Mouse (Mus musculus): ENCODE data around the gene Stim1.

The Stim1 gene

DNA sequence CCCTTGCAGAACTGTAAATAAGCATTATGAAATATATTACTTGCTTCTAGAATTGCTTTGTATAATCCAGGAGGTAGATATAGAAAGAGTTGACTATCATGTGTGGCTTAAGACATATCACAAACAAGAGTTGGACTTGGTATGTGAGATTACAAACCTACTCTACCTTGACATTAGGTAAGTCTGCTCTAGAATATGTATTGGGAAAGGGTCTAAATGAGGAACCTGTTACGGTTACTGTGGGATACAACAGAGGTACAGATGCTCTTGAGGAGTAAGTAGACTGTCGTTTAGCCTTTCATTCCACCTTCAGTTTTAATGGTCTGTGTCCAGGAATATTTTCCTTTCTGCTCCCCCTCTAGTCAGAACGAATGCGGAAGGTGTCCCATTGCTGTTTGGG, 34.9 kb downstream of the Stim1 start:
- DNase-seq (ENCODE audit: low read depth, low spot score) = no peak

- no peak for DNase-seq (ENCODE audit: low read depth, low spot score)
Observed at GRCm38 (mm10) chr7:102305596-102305995, 38.0 kb downstream of the Stim1 start.

DNA sequence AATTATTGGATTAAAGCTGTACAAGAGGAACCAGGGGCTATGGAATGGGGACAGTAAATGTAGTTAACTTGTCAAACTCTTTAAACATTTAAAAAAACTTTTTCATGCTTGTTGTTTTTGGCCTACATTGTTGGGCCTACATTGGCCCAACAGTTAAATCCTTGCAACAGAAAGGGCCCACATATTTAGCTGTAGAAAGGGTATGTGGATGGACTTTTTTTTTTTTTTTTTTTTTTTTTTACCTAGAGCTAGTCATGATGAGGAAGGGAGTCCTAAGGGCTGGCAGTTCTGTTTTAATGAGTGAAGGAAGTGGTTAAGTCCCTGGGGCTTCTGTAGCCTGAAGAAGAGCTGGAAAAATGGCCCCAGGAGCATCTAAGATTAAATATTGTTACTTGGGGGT, 42.7 kb downstream of the Stim1 start:
- no peak for DNase-seq (ENCODE audit: low read depth, low spot score)

GRCm38 (mm10) chr7:102310821-102311220, 43.2 kb downstream of the Stim1 start:
- no peak for DNase-seq (ENCODE audit: low read depth, low spot score)

DNA sequence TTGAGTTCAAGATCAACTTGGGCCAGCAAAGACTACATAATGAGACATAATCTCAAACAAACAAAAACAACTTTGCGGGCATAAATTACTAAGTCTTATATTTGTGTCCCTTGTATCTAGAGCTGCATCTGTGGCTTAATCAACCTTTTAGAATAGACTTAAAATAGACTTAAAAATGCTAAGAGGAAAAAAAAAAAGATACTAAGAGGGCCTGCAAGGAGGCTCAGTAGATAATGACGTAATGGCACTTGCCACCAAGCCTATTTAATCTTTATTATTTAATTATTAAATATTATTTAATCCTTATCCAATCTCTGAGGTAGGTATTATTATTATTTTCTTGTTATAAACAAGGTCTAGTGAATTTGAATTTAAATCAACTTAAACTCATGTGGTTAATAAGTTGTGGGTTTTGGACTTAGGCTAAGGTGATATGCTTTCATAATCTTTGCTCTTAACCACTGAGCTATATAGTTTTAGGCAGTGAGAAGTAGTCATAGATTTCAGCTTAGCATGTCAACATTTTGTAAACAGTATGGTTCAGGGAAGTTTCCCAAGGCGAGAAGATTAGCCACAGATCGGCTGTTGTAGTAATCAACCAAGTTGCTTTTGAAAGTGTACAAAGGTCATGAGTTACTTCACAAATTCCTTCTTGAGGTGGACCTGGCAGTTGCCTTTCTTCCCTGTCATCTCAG, 45.4 kb downstream of the Stim1 start:
- DNase-seq (ENCODE audit: low read depth, low spot score) = no peak

DNA sequence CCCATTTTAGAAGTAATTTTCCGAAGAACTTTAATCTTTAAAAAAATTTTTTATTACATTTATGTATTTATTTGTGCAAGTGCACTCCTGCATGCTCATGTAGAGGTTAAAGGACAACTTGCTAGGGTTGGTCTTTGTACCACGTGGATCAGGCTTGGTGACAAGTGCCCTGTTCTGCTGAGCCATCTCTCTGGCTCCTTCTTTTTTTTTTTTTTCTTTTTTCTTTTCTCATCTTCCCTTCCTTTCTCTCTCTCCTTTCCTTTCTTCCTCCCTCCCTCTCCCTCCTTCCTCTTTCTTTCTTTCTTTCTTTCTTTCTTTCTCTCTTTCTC, 45.9 kb downstream of the Stim1 start:
- DNase-seq (ENCODE audit: low read depth, low spot score) = no peak

DNA sequence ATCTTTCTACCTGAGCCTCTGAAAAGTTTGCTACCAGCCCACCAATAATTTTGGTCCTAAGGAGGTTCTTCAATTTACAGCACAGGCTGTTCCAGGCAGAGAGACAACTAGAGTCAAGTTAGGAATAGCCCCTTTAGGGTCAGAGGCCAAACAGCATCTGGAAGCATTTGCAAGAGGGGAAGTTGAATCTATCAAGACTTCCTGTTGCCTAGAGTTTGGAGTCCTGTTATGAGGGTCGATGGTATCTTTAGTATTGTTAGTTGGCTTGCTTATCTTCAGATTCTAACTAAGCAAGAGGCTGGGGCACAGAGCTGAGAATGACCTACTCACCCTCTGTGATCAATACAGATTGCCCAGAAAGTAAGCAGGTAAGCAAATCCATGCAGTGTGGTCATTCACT, 46.5 kb downstream of the Stim1 start:
- no peak for DNase-seq (ENCODE audit: low read depth, low spot score)

GRCm38 (mm10) chr7:102314908-102315307, 47.3 kb downstream of the Stim1 start:
- DNase-seq (ENCODE audit: low read depth, low spot score) = no peak

DNA sequence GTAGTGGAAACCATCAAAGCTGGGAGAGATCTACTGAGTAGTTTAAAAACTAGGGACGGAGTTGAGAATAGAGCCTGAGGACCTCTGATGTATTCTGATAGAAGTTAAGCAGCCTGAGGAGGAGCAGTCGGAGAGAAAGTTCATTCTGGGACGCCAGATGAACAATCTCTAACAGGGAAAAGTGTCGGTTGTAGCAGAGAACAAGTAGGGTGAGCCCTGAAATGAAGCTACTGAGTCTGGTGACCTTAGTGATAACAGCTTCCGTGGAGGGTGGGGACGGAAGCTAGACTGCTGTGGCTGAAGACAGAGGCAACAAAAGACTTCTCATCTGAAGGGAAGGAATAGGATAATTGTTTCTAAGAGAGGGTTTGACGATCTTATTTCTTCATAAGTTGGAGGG, 47.8 kb downstream of the Stim1 start:
- DNase-seq (ENCODE audit: low read depth, low spot score) = no peak

DNA sequence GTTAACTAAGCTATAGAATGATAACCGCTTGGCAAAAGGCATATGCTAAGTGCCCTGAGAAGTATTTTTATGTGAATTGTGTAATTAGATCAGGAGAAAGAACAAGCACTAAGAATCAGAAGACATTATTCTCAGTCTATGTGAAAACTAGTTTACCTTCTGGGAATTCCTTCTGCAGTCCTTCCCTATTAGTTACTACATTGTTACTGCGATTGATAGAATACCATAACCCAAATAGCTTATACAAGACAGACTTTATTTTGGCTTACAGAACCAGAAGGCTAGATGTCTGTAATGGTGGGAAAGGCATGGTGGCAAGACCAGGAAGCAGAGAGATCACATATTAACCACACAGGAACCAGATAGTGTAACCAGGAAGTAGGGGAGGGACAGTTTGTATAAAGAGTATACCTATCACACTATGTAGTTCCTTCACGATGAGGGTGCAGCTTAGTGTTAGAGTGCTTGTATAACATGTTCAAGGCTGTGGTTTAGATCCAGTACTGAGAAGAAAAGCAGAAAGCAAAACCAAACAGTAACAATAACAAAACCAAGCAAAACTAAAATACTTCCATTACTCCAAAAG, 50.1 kb downstream of the Stim1 start:
- no peak for DNase-seq (ENCODE audit: low read depth, low spot score)

- DNase-seq (ENCODE audit: low read depth, low spot score) = no peak
Observed at GRCm38 (mm10) chr7:102322137-102322536, 54.5 kb downstream of the Stim1 start.

DNA sequence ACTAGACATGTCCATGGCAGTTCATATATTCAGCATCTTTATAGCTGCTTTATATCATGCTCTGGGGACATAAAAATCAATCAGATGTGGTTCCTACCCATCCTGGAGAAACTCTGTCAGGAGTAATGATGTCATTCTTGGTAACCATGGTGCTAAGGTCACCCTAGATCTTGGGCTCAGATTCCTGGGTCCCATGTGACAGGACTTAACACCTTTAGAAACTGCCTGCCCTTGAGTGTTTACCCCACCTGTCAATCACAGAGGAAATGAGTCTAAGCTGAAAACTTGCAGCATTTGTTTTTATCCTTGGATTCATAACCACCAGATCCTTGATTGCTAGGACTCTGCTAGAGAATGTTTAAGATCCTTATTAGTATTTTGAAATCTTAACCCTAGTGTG, 58.7 kb downstream of the Stim1 start:
- DNase-seq (ENCODE audit: low read depth, low spot score) = no peak

DNA sequence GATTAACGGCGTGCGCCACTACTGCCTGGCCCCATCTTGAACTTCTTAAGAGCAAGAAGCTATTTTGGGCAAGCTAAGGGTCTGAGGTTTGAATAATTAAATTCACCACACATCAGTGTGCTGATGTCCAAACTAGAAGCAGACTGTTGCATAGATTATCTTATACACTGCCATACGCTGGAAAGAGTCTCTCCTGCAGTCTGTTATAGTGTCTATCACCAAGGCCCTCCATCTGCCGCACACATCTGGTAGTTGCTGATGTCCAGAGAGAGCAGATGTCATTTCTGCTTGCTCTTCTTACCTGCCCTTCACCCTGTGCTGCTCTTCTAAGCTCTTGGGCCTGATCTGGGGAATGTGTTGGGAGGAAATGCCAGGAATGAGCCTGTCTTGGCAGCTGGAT, 62.7 kb downstream of the Stim1 start:
- DNase-seq (ENCODE audit: low read depth, low spot score) = no peak

DNA sequence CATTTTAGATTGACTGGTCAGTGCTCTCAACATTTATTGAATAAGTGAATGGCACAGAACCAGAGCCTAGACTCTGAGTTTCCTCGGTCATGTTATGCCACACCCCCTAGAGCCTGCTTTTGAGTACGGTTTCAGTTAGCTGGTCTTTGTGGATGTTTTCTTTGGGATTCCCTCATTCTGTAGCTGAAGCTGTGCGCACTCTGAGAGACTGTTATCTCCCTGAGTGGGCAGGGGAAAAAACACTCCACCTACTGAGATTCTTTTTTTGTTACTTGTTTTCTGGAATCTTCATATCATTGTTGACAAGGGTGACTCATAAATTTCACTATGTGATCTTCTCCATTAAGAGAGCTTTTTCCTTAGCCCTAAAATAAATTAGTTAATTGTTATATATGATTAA, 63.9 kb downstream of the Stim1 start:
- no peak for DNase-seq (ENCODE audit: low read depth, low spot score)

- DNase-seq (ENCODE audit: low read depth, low spot score) = no peak
Observed at GRCm38 (mm10) chr7:102333741-102334140, 66.1 kb downstream of the Stim1 start.

DNA sequence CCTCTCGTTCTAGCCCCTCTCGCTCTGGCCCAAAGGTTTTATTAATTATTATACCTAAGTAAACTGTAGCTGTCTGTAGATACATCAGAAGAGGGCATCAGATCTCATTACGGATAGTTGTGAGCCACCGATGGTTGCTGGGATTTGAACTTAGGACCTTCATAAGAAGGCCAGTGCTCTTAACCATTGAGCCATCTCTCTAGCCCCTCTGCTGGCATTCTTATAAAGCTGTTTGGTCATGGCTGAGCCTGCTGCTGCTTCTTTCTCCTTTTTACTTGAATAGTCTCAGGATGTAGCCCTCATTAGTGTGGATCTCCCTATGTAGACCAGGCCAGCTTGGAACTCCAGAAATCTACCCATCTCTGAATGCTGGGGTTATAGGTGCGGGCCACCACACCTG, 69.7 kb downstream of the Stim1 start:
- DNase-seq (ENCODE audit: low read depth, low spot score) = no peak

DNA sequence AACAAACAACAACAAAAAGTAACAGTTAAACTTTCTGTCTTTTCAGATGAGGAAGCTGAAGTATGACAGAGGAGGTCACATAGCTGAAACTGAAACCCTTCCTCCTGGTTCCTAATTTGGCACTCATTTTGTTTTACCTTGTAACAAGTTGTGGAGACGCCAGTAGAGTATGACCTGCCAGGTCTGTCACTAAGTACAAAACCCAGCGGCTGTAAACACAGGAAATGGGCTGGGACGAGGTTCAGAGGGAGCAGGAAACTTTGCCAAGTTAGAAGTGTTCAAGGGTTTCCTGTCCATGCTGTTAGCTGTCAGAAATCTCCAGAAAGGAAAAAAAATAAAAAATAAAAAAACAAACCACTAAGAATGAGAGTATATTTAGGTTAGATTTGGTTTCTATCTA, 70.3 kb downstream of the Stim1 start:
- DNase-seq (ENCODE audit: low read depth, low spot score) = no peak

DNA sequence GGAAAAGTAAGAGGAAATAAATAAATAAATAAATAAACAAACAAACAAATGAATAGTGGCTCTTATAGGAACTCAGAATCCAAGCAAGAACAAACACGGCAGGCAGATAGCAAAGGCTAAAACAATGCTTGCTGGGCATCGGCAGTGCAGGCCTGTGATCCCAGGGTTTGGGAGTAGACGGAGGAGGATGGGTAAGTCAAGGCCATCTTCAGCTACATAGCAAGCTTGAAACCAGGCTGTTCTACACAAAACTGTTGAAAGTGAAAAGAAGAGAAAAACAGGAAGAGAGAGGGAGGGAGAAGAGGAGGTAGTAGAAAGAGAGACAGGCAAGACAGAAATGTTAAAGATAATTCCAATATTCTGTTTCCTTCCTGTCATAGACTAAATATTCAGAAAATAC, 71.3 kb downstream of the Stim1 start:
- no peak for DNase-seq (ENCODE audit: low read depth, low spot score)

DNA sequence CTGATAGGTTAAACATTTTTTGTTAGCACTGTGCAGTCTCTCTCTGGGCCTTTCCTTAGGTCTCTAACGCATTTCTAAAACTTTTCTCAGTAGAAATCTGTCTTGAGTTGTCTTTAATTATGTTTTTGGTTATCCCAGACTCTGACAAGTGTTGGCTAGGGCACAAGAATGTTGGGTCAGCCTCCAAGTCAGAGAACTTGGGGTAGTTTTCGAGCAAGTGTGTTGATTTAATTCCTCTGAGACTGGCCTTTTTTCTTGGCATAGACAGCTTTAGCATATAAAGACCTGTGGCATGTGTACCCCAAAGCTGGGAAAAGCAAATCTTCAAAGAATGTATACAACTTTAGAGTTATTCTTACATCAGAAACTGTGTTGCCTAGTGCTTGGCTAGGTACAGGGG, 78.3 kb downstream of the Stim1 start:
- no peak for DNase-seq (ENCODE audit: low read depth, low spot score)

GRCm38 (mm10) chr7:102347327-102347726, 79.7 kb downstream of the Stim1 start:
- DNase-seq (ENCODE audit: low read depth, low spot score) = no peak

GRCm38 (mm10) chr7:102348681-102349080, 81.1 kb downstream of the Stim1 start:
- DNase-seq (ENCODE audit: low read depth, low spot score) = no peak

DNA sequence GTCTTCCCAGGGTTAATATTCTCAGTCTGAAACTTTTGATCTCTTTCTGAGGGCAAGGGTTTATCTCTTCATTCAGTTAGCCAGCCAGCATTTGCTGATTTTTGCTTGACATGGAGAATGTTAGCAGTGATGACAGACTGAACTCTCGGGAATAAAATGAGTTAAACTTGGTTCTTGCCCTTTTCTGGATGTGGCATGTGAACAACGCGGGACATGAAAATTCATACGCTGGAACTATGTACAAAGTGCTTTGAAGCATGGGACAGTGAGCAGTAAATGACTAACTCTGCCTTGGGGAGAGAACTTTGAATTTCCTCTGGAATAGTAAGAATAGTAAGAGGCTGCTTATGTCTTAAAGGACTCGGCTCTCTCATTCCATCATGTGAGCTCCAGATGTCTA, 81.6 kb downstream of the Stim1 start:
- no peak for DNase-seq (ENCODE audit: low read depth, low spot score)

DNA sequence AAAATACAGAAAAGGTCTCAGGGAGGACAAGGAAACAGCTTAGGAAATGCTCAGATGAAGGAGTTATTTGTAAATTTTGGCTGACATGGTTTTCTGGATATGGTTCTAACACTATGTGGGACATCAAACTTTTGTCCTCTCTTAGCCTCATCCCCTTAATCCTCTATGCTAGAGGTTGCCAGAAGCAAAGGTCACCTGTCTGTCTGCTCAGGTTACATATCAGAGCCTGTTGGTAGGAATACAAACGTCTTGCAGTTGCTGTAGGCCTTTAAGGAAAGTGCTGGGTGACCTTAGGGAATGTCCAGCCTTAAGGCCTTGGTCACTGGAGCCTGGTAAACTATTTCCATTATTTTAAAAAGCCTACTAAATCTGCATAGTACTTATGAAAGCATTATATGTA, 85.8 kb downstream of the Stim1 start:
- DNase-seq (ENCODE audit: low read depth, low spot score) = no peak

- no peak for DNase-seq (ENCODE audit: low read depth, low spot score)
Observed at GRCm38 (mm10) chr7:102358124-102358523, 90.5 kb downstream of the Stim1 start.
